Mouse (Mus musculus) spleen, adult 2 months (tissue): ENCODE measurements around the gene Hs3st6. TPM values are rescaled to one million over a fixed set of nuclear protein-coding genes. Genes with fewer than 3 reads are reported as not detected.

Experiments
- DNase-seq, 2 experiments: peaks; one replicate each; pipeline versions ENCODE4 v3.0.0 to v3.0.0-alpha.2; 2012 to 2021; ENCODE audit warnings: low spot score in 2 of 2, low read depth in 1 of 2
- H3K27ac ChIP-seq: fragments of 200-500 bp; 2 replicates; pipeline ENCODE4 v1.5.1; 2012; ENCODE audit warnings: low read length, inconsistent platforms; ENCODE audit not compliant: insufficient read depth
- H3K27me3 ChIP-seq: fragments of 200-500 bp; 2 replicates; pipeline ENCODE4 v1.6.1; 2012; ENCODE audit warnings: mild to moderate bottlenecking, moderate library complexity, low read length, inconsistent platforms; ENCODE audit not compliant: control insufficient read depth, insufficient read depth
- H3K36me3 ChIP-seq: fragments of 200-500 bp; 2 replicates; pipeline ENCODE4 v1.6.1; 2012; ENCODE audit warnings: mild to moderate bottlenecking, low read length, inconsistent platforms; ENCODE audit not compliant: control insufficient read depth, insufficient read depth
- H3K4me1 ChIP-seq: fragments of 200-500 bp; 2 replicates; pipeline ENCODE4 v1.6.1; 2011; ENCODE audit warnings: inconsistent platforms; ENCODE audit not compliant: control insufficient read depth, insufficient read depth, insufficient read length
- H3K4me3 ChIP-seq: fragments of 200-500 bp; 2 replicates; pipeline ENCODE4 v1.5.1; 2011; ENCODE audit warnings: mild to moderate bottlenecking, inconsistent platforms; ENCODE audit not compliant: insufficient read depth, insufficient read length; ENCODE audit errors: extremely low read depth
- CTCF ChIP-seq: fragments of 200-500 bp; IDR thresholded peaks from 2 replicates; pipeline ENCODE4 v1.5.1; 2011; ENCODE audit warnings: mild to moderate bottlenecking, inconsistent platforms; ENCODE audit not compliant: insufficient read depth, insufficient read length, insufficient replicate concordance; ENCODE audit errors: extremely low read depth
- POLR2A ChIP-seq: fragments of 200-500 bp; IDR thresholded peaks from 2 replicates; pipeline ENCODE4 v1.6.1; 2011; ENCODE audit warnings: low read depth, low read length, inconsistent platforms
- WGBS: fragments of 180-500 bp; shearing (Covaris S2); methylation state at CpG from one replicate; pipeline ENCODE4 v1.1.7; 2018; 5-methylcytosine and 5-hydroxymethylcytosine counted together
- polyA plus RNA-seq: library from polyadenylated mRNA; depleted of rRNA; stranded (reverse); fragments of >200 nt; gene quantifications from 2 replicates; pipeline ENCODE4 v1.2.3, GENCODE M21; 2012

Hs3st6 gene
- polyA plus RNA-seq, 1 experiment = 0.42 TPM

DNA sequence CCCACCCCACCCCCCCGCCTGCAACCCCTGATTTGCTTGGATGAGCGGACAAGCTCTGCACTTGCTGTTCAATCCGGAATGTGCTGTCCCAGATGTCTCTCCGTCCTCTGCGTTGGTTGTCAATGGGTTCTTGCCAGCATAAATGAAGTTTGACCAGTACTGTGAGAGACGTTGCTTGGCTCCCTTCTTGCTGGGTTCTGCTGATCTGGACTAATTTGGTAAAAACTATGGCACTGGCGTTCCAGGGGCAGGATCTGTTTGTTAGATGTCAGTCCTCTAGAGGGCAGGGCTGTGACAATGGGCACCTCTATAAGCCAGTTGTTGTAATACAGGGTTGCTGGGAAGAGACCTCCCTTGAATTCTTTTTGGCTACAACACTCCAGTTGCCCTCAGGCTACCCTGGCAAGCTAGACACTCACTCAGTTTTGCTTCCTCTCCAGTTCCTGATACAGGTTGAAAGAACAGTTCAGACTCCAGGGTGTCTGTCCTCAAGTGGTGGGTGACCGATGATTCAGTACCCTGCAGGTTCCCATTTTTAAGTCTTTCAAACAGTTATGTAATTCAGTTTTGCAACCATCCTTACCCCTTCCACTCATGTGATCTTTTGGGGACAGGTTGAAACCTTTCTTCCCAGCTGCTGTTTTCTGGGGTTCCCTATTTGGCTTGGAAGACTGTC, 15.5 kb upstream of the Hs3st6 start:
- H3K4me1 ChIP-seq = peaks cover 7% of the 10 kb centered on the region; the same call in 1 of the 2 replicates
- peaks cover 9% of the 10 kb centered on the region for H3K36me3 ChIP-seq
- H3K4me3 ChIP-seq = peak overlapping the region; percentile 88
- 36% methylated on average over 8 of the region's 8 CpGs for WGBS
- TF ChIP-seq CTCF (no peak), POLR2A (no peak)
- no peaks in the 10 kb centered on the region for H3K27me3 ChIP-seq
- H3K27ac ChIP-seq = no peak overlapping the region
- no peak for DNase-seq

DNA sequence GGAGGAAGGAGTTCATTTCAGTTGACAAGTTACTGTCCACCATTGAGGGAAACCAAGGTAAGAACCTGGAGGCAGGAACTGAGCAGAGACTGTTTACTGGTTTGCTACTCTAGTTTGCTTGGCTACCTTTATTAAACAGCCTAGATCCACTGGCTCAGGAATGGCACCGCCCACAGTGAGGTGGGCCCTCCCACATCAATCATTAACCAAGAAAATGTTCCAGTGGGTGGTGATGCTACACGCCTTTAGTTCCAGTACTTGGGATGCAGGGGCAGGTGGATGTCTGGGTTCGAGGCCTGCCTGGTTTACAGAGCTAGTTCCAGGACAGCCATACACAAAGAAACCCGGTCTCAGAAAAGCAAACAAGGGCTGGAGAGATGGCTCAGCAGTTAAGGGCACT, 14.6 kb upstream of the Hs3st6 start:
- TF ChIP-seq POLR2A (no peak), CTCF (no peak)
- Histone ChIP-seq H3K27ac (no peak overlapping the region), H3K36me3 (peaks cover 12% of the 10 kb centered on the region), H3K4me1 (peaks cover 7% of the 10 kb centered on the region; the same call in 1 of the 2 replicates), H3K27me3 (no peaks in the 10 kb centered on the region), H3K4me3 (no peak overlapping the region)
- no peak for DNase-seq
- 87% methylated on average over 4 of the region's 4 CpGs for WGBS

DNA sequence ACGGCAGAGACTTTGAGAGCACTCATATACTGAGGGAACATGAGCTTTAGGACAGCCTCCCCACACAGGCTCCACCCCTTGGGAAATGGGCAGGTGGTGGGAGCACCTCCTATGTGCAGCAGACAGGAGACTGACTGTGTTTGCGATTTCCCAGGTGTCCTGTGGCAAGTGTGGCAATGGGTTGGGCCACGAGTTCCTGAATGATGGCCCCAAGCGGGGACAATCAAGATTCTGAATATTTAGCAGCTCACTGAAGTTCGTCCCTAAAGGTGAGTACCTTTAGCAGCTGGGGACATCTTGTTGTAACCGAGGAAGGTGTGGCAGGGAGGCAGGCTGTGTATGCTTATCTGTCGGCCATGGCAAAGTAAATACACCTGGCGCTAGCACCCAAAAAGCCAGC, 12.9 kb upstream of the Hs3st6 start:
- 92% methylated on average over 8 of the region's 8 CpGs for WGBS
- Histone ChIP-seq H3K4me1 (peaks cover 7% of the 10 kb centered on the region; the same call in 1 of the 2 replicates), H3K4me3 (no peak overlapping the region), H3K27me3 (no peaks in the 10 kb centered on the region), H3K36me3 (peaks cover 12% of the 10 kb centered on the region), H3K27ac (no peak overlapping the region)
- DNase-seq = no peak
- TF ChIP-seq POLR2A = no peak
- TF ChIP-seq CTCF = no peak

DNA sequence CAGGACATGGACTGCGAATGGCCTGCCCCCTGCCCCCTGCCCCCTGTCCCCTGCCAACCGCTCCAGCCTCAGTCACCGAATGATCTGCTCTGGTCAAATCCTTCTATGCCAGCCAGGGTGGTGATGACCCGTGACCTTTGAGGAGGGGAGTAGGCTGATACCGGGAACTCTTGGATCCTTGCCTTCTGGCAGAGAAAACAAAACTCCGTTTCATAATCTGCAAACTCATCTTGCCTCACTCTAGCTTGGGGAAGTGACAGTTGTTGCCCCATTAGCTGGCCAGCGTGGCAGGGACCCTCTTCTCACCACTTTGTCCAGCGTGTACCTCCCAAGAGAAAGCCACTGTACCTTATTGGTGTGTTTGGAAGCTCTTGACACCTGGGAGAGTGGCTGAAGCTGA, 10.5 kb upstream of the Hs3st6 start:
- Histone ChIP-seq H3K4me1 (peaks cover 2% of the 10 kb centered on the region; the same call in 1 of the 2 replicates), H3K27me3 (no peaks in the 10 kb centered on the region), H3K27ac (no peak overlapping the region), H3K36me3 (peaks cover 12% of the 10 kb centered on the region), H3K4me3 (no peak overlapping the region)
- DNase-seq = no peak
- WGBS = 70% methylated on average over 8 of the region's 8 CpGs
- no peak for TF ChIP-seq CTCF
- no peak for TF ChIP-seq POLR2A

DNA sequence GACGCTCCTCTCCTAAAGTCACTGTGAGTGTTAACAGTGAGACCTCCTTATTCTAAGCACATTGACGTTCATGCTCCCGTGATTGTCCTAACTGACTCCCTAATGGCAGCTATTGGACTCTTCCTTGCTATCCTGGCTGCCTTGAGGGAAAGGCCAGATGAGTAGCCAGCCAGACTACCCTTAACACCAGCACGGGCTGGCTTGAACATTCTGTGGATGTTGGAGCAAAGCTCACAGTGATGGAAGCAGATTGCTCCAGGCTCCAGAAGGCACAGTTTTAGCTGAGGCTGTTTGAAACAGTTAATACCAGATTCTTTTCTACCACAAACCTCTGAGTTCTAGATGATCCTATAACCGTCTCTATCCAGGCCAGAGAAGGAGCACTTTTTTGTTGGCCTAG, 8.9 kb upstream of the Hs3st6 start:
- H3K4me1 ChIP-seq = no peaks in the 10 kb centered on the region
- no peak overlapping the region for H3K27ac ChIP-seq
- no peak overlapping the region for H3K4me3 ChIP-seq
- DNase-seq = no peak
- no peaks in the 10 kb centered on the region for H3K27me3 ChIP-seq
- TF ChIP-seq POLR2A (no peak), CTCF (no peak)
- 87% methylated on average over 5 of the region's 5 CpGs for WGBS
- peaks cover 12% of the 10 kb centered on the region for H3K36me3 ChIP-seq

DNA sequence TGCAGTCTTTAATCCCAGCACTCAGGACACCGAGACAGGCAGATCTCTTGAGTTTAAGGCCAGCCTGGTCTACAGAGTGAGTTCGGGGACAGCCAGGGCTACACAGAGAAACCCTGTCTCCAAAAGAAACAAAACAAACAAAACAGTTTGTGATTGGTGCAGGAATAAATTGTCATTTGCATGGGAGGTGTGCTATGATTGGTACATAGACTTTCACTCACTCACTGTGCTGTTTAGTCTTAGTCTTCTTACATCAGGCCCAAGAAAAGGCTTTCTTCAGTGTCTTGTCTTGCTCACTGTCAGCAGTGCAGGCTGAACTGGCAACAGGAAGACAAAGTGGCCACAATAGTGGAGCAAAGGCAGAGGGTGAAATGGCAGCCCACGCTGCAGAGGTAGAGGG, 8.4 kb upstream of the Hs3st6 start:
- no peak for DNase-seq
- TF ChIP-seq POLR2A (no peak), CTCF (no peak)
- peaks cover 12% of the 10 kb centered on the region for H3K36me3 ChIP-seq
- no peaks in the 10 kb centered on the region for H3K27me3 ChIP-seq
- no peaks in the 10 kb centered on the region for H3K4me1 ChIP-seq
- H3K4me3 ChIP-seq = no peak overlapping the region
- no peak overlapping the region for H3K27ac ChIP-seq
- 81% methylated on average over 3 of the region's 3 CpGs for WGBS
